ENCODE assay signal across 13 mouse cellular contexts in genomic region chr8:107205164-107205563, GRCm38 (mm10). TPM values are rescaled to one million over a fixed set of nuclear protein-coding genes. Genes with fewer than 3 reads are reported as not detected.
DNase-seq lines count a peak whose midpoint lies in the region; ATAC-seq and TF ChIP-seq lines count a peak whose summit lies in the region.
"Had no signal": no experiment of that assay in that cellular context is flagged by ENCODE, and none has a peak within 500 bp of the region (broad histone marks: within the 10 kb centered on the region; RNA-seq: fewer than 3 reads in every experiment).

No protein-coding gene starts in this region.

- intact Hi-C loops in heart, postnatal 36 days (cut with DNase I): loop anchor here (1.0 to 5.0 kb wide), 2 partner anchors 47 to 88 kb away; partner anchors contain the start of gene Nfat5

- no peaks in the 10 kb centered on the region for H3K9me3 ChIP-seq in heart, embryonic 15.5 days (replicated peaks)
- no peaks in the 10 kb centered on the region for H3K9me3 ChIP-seq in limb, embryonic 15.5 days
- H3K9me3 ChIP-seq in limb, embryonic 10.5 days (replicated peaks): no peaks in the 10 kb centered on the region
- no peaks in the 10 kb centered on the region for H3K9me3 ChIP-seq in liver, postnatal 0 days (ENCODE audit: low read length)
- H3K9me3 ChIP-seq: embryonic facial prominence, embryonic 13.5 days; hindbrain, embryonic 13.5 days; liver, embryonic 15.5 days; stomach, embryonic 15.5 days had no signal

- no peak overlapping the region for H3K4me2 ChIP-seq in heart, embryonic 15.5 days
- no peak overlapping the region for H3K4me2 ChIP-seq in limb, embryonic 15.5 days
- H3K4me2 ChIP-seq in liver, postnatal 0 days (ENCODE audit: low read depth, low read length): no peak overlapping the region
- H3K4me2 ChIP-seq: hindbrain, embryonic 13.5 days; liver, embryonic 15.5 days; stomach, embryonic 15.5 days had no signal

- H3K4me3 ChIP-seq in heart, embryonic 15.5 days: no peak overlapping the region
- H3K4me3 ChIP-seq in limb, embryonic 15.5 days: no peak overlapping the region
- H3K4me3 ChIP-seq in limb, embryonic 10.5 days: no peak overlapping the region
- no peak overlapping the region for H3K4me3 ChIP-seq in liver, postnatal 0 days (ENCODE audit: low read depth, low read length)
- H3K4me3 ChIP-seq: embryonic facial prominence, embryonic 13.5 days; hindbrain, embryonic 13.5 days; liver, embryonic 15.5 days; stomach, embryonic 15.5 days had no signal

- peaks cover 35% of the 10 kb centered on the region for H3K4me1 ChIP-seq in heart, embryonic 15.5 days (replicated peaks)
- peaks cover 20% of the 10 kb centered on the region for H3K4me1 ChIP-seq in limb, embryonic 15.5 days
- H3K4me1 ChIP-seq in limb, embryonic 10.5 days: no peaks in the 10 kb centered on the region
- H3K4me1 ChIP-seq in liver, postnatal 0 days (ENCODE audit: insufficient read depth): 0 out of 2 replicates have a peak, but pooled peaks cover 2% of the 10 kb centered on the region

- H3K36me3 ChIP-seq in heart, embryonic 15.5 days: no peaks in the 10 kb centered on the region
- no peaks in the 10 kb centered on the region for H3K36me3 ChIP-seq in limb, embryonic 15.5 days
- H3K36me3 ChIP-seq in limb, embryonic 10.5 days: no peaks in the 10 kb centered on the region
- H3K36me3 ChIP-seq in liver, postnatal 0 days (replicated peaks; ENCODE audit: insufficient read depth, low read length): no peaks in the 10 kb centered on the region
- H3K36me3 ChIP-seq: embryonic facial prominence, embryonic 13.5 days; hindbrain, embryonic 13.5 days; liver, embryonic 15.5 days; stomach, embryonic 15.5 days had no signal

- H3K27ac ChIP-seq in heart, embryonic 15.5 days: peak overlapping the region; percentile 80; the same call in 1 of the 2 replicates
- peak overlapping the region; percentile 74; the same call in 1 of the 2 replicates for H3K27ac ChIP-seq in limb, embryonic 15.5 days
- H3K27ac ChIP-seq in limb, embryonic 10.5 days: no peak overlapping the region
- H3K27ac ChIP-seq in liver, postnatal 0 days (ENCODE audit: low read depth): no peak overlapping the region
- H3K27ac ChIP-seq: liver, embryonic 15.5 days had no signal

- 81% methylated on average over 9 of the region's 9 CpGs for WGBS in heart, embryonic 15.5 days
- WGBS in limb, embryonic 15.5 days: 83% methylated on average over 9 of the region's 9 CpGs
- WGBS in limb, embryonic 10.5 days: 94% methylated on average over 9 of the region's 9 CpGs
- 78% methylated on average over 9 of the region's 9 CpGs for WGBS in liver, postnatal 0 days (ENCODE audit: insufficient replicate concordance)

- no peak for TF ChIP-seq CTCF in liver, postnatal 0 days (IDR thresholded peaks at IDR 0.05; ENCODE audit: low read depth)

- TF ChIP-seq EP300 in liver, postnatal 0 days (IDR thresholded peaks at IDR 0.05; ENCODE audit: low read depth): no peak

- no peaks in the 10 kb centered on the region for H3K27me3 ChIP-seq in heart, embryonic 15.5 days
- H3K27me3 ChIP-seq in limb, embryonic 15.5 days: no peaks in the 10 kb centered on the region
- H3K27me3 ChIP-seq in limb, embryonic 10.5 days (ENCODE audit: low read depth, poor library complexity, severe bottlenecking): no peaks in the 10 kb centered on the region
- no peaks in the 10 kb centered on the region for H3K27me3 ChIP-seq in liver, postnatal 0 days (ENCODE audit: insufficient read depth, low read length)
- H3K27me3 ChIP-seq: embryonic facial prominence, embryonic 13.5 days; hindbrain, embryonic 13.5 days; liver, embryonic 15.5 days; stomach, embryonic 15.5 days had no signal

- no peak for DNase-seq in heart, postnatal 36 days
- DNase-seq in limb, embryonic 10.5 days (ENCODE audit: low spot score): no peak
- DNase-seq in cerebellum, adult 11-12 months: peak; percentile 39
- DNase-seq in layer of hippocampus, postnatal 10 days (ENCODE audit: low spot score in 2 of 2): peak; percentile 27 to 47
- DNase-seq in liver, postnatal 0 days: no peak
- DNase-seq in thymus, postnatal 14 days: no peak
- DNase-seq: midbrain, embryonic 14.5 days had no signal

- no peak overlapping the region for H3K9ac ChIP-seq in heart, embryonic 15.5 days
- no peak overlapping the region for H3K9ac ChIP-seq in limb, embryonic 15.5 days
- H3K9ac ChIP-seq in liver, postnatal 0 days (replicated peaks): no peak overlapping the region
- H3K9ac ChIP-seq: embryonic facial prominence, embryonic 13.5 days; hindbrain, embryonic 13.5 days; liver, embryonic 15.5 days; stomach, embryonic 15.5 days had no signal

- ATAC-seq in heart, embryonic 15.5 days (replicated peaks; ENCODE audit: insufficient number of reproducible peaks, insufficient read depth, low FRiP score, low read depth): no peak
- ATAC-seq in limb, embryonic 15.5 days (ENCODE audit: insufficient number of reproducible peaks, low FRiP score, low TSS enrichment, low read depth): peak; percentile 54; the same call in 1 of the 2 replicates
- no peak for ATAC-seq in liver, postnatal 0 days

RNA-seq across cellular contexts. Expression of gene Cyb5b, which starts 54.7 kb away (rescaled TPM):
- polyA plus RNA-seq in heart, embryonic 15.5 days (2015; fragmentation: Nextera tagmentation; extraction: Ambion mirVana): 51.2 and 58.7 TPM in 2 replicates
- 10 to 100 TPM; 29.4 to 43.2 TPM for total RNA-seq in heart, postnatal 36 days (2021)
- polyA plus RNA-seq in limb, embryonic 15.5 days (2015; fragmentation: Nextera tagmentation; extraction: Ambion mirVana): 74.5 and 76.8 TPM in 2 replicates
- polyA plus RNA-seq in limb, embryonic 10.5 days (2016; fragmentation: Nextera tagmentation; extraction: Ambion mirVana): 126 and 128 TPM in 2 replicates
- total RNA-seq in layer of hippocampus, postnatal 10 days (2021): 100 to 1,000 TPM in 1 of 2 experiments, 10 to 100 TPM in 1; 97.0 to 102 TPM
- 19.7 and 23.6 TPM in 2 replicates for polyA plus RNA-seq in liver, postnatal 0 days (2015; fragmentation: Nextera tagmentation; extraction: Ambion mirVana)

Comparison
In these comparisons a context has a peak if more than half of its experiments do, and no peak if none do; other contexts are left out.
1. H3K27ac ChIP-seq: peak in heart, embryonic 15.5 days (single experiment) and limb, embryonic 15.5 days (single experiment); none in limb, embryonic 10.5 days (single experiment) and liver, postnatal 0 days (single experiment).
2. DNase-seq: peak in cerebellum, adult 11-12 months (single experiment) and layer of hippocampus, postnatal 10 days (2 of 2); none in heart, postnatal 36 days (0 of 2), limb, embryonic 10.5 days (single experiment), liver, postnatal 0 days (single experiment) and thymus, postnatal 14 days (single experiment).